Mouse (Mus musculus) right cerebral cortex, adult 18-20 months (tissue): Measurements from ENCODE around the gene Pls1.

ENCODE experiments used
- DNase-seq: peaks from one replicate; pipeline ENCODE4 v3.0.0; 2022; ENCODE audit warnings: mixed read lengths

Gene Pls1

GRCm38 (mm10) chr9:95844825-95845460, at the start of gene Pls1:
Pls1 (minus strand) TSS chr9:95845311.
- peak; percentile 92 for DNase-seq

DNA sequence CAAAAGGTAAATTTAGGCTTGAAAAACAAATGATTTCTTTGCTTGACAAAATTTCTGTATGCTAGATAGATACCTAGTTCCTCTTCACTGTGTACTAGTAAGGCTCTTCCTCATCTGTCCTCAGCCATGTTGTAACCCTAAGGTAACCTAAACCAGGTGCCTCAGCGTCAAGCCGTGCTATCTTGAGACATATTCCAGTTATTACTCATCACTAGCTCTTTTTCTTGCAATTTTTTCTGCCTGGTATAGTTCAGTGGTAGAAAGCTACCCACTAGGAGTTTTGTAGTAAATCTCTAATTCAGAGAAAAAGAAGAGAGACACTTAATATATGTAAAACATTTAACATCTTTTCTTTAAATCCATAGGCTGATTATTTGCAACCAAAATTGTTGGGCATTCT, 37.6 kb upstream of the Pls1 start:
- DNase-seq = no peak

GRCm38 (mm10) chr9:95878246-95878645, 33.1 kb upstream of the Pls1 start:
- DNase-seq = no peak

GRCm38 (mm10) chr9:95858027-95858570, 13.0 kb upstream of the Pls1 start:
- DNase-seq = no peak

DNA sequence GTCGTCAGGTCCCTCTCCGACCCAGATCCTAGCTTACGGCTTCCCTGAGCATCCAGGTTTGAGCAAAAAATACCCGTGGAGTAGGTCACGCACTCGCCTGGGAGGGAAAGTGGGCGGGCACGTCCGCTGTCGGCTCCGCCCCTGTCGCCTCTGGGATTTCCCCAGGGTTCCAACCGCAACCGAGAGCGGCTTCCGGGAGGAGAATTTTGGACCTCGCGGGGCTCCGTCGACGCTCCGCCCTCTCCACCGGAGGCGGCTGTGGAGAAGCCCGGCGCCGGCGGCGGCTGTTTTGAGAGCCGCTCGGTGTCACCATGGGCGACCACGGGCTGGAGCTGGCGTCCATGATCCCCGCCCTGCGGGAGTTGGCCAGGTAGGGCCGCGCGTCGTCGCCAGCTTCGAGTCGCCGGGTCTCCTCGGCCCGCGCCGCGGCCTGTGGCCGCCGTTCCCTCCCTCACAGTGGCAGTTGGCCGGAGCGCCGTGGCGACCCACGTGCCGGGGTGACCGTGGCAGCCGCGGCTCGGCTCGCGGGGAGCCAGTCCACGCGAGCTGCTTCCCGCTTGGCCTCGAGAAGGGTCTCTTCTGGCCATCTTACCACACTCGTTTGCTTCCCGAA, 12.4 kb upstream of the Pls1 start, which contains the start of gene Atr:
Gene Atr, plus strand, starts transcription at position 184 of the 613 bp plus-strand sequence.
- DNase-seq = peak; percentile 96

GRCm38 (mm10) chr9:95856004-95856403, 10.9 kb upstream of the Pls1 start:
- no peak for DNase-seq

- no peak for DNase-seq
These were observed 9.8 kb upstream of the Pls1 start for GRCm38 (mm10) chr9:95854891-95855290.

DNA sequence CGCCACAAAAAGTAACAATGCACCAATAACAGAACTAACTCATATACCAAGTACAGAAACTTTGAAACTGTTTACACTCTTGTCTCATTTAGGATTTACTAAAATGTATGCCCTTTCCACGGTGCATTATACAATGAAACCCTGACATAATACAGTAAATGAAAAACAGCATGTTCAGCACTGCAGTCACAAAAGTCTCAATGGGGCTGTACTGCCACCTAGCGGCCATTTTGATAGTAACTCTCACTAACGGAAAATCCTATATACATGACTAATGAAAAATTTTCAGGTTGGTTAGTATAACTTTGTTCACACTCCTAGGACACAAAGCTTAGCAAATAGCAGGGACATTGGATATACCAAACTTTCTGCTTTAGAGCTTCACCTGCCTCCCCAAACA, 7.8 kb upstream of the Pls1 start:
- peak; percentile 71 for DNase-seq

GRCm38 (mm10) chr9:95851671-95852070, 6.6 kb upstream of the Pls1 start:
- DNase-seq = no peak

GRCm38 (mm10) chr9:95845711-95846110, 600 bp upstream of the Pls1 start:
- DNase-seq = no peak

- DNase-seq = no peak
These were observed 5.7 kb downstream of the Pls1 start for GRCm38 (mm10) chr9:95839424-95839823.

DNA sequence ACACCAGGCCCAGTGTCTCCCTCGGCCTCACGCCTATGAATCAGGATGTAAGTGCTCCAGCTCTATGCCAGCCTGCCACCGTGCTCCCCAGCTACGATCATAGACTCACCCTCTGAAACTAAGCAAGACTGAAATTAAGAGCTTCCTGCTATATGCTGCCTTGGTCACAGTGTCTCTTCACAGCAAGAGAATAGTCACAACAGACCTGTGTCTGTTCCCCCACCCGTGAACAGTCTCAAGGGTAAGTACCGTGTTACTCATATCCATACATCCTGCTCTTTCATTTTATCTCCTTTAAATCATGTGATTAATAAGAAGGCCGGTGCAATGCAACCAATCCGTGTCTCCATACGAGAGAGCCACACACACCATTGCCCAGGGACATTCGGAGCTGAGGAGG, 9.4 kb downstream of the Pls1 start:
- no peak for DNase-seq

- DNase-seq = no peak
These were observed 10.3 kb downstream of the Pls1 start for GRCm38 (mm10) chr9:95834799-95835198.

DNA sequence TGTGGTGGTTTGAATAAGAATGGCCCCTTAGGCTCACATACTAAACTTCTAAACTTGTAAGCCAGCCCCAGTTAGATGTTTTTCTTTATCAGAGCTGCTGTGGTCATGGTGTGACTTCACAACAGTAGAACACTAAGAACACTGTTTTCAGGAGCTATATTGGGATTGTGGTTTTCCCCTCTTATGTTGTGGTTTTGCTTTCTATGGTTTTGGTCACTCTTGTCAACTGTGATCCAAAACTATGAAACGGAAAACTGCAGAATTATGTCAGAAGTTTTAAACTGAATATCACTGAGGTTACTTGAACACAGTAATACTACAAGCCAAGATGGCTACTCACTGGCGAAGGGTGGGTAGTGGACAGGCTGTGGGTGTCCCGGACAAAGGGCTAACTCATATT, 12.4 kb downstream of the Pls1 start:
- DNase-seq = no peak

- DNase-seq = peak; percentile 72
These were observed 17.5 kb downstream of the Pls1 start for GRCm38 (mm10) chr9:95827565-95827964.

- no peak for DNase-seq
These were observed 22.6 kb downstream of the Pls1 start for GRCm38 (mm10) chr9:95822531-95822930.

GRCm38 (mm10) chr9:95815706-95816105, 29.4 kb downstream of the Pls1 start:
- DNase-seq = no peak

GRCm38 (mm10) chr9:95815015-95815673, 30.0 kb downstream of the Pls1 start:
- no peak for DNase-seq

DNA sequence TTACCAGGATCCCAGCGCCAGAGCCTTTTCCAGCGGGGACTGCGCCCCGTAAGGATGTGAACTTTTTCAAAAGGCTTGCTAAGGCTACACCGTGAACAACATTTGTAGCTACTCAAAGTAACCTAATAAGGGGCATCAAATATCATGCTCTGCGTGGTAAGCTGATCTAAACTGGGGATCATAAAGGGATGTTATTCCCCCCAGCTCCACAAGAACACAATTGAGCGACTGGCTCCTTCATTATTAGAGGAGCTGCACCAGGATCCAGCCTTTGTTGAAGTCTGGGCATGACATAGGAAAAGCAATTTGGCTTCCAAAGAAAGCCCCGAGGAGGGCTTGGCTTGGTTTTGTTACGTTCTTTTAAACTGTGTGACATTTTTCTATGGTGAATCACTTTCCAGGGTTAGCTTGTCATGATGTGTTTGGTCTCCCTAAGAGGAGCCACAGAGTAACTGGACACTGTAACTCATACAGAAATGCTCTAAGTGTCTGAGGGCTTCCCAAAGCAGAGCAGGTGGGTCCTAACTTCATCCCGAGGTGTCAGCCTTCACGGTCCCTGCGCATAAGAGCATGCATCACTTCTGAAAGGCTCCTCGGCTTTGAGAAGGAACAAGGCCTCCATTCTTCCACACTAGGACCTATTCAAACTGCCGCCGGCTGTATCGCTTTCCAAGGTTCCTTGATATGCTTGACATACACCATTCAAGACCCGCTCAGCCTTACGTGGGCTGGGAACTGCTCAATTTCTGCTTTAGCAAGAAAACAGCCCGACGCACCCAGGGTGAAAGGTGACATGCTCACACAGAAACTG, 31.2 kb downstream of the Pls1 start:
- no peak for DNase-seq

GRCm38 (mm10) chr9:95811817-95812216, 33.3 kb downstream of the Pls1 start:
- DNase-seq = no peak

DNA sequence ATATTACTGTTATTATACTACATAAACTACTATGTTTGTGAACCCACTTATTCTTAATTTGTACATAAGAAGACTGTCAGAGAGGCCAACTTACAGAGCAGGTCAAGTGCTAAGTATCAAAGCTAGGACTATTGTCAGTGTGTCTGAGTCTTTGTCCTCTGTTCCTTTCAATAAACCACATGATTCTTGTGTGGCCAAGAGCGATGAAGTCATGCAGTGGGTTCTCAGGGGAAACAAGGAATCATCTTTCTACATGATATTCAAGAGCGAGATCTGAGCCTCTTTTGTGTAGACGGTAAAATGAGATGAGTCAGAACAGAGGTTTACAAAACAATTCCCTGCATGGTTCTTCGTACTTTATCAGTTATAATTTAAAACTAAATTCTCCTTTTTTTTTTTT, 35.5 kb downstream of the Pls1 start:
- no peak for DNase-seq

- DNase-seq = no peak
These were observed 39.7 kb downstream of the Pls1 start for GRCm38 (mm10) chr9:95805449-95805848.

DNA sequence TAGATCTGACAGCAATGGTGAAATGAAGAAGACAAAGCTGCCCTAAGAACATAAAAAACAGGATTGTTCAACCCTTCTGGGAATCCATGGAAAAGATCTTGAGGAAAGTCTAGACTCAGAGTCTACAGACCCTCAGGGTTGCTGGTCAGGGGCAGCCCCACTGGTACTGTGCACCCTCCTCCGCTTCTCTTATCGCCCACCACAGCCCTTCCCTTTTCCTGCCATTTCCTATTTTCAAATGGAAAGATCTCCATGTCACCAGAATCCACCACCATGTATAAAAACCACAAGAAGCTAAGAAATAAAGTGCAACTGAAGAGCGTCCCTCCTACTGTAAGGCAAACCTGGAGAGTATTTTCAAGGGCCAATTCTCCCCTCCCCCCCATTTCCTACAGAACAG, 41.3 kb downstream of the Pls1 start:
- DNase-seq = no peak
